Mouse (Mus musculus): ENCODE data around the gene Olfr320. TPM values are rescaled to one million over a fixed set of nuclear protein-coding genes. Genes with fewer than 3 reads are reported as not detected.

Gene Olfr320
- not detected in 2 replicates for polyA plus RNA-seq (2015; fragmentation: Nextera tagmentation; extraction: Ambion mirVana)

DNA sequence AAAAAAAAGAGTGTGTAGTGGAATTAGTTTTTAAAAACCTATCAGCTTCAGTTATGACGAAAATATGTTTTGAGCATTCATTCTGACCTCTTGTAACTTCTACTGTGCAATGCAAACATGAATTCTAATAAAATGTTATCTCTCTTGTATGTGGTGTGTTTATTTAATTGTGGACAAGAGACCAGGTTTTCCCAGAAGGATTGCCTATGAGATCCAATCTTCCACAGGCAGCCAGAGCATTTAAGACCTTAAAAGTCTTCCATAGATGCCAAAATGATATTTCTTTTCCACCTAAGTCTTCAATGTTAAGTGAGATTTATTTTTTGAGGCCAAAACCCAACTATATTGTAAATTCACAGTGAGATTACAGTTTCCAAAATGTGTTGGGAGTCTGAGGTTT, at the start of gene Olfr320:
Gene Olfr320 (plus strand): TSS at position 301 of the 400 bp plus-strand sequence.
- no peaks in the 10 kb centered on the region for H3K27me3 ChIP-seq
- no peak for ATAC-seq (ENCODE audit: insufficient read depth)
- H3K9me3 ChIP-seq (replicated peaks), result no peaks in the 10 kb centered on the region
- H3K36me3 ChIP-seq (replicated peaks), result no peaks in the 10 kb centered on the region
- H3K4me2 ChIP-seq, result no peak within 1 kb of the TSS
- H3K27ac ChIP-seq (replicated peaks), result no peak within 1 kb of the TSS
- H3K9ac ChIP-seq, result no peak within 1 kb of the TSS
- no peak within 1 kb of the TSS for H3K4me3 ChIP-seq (replicated peaks)
- H3K4me1 ChIP-seq (replicated peaks), result no peaks in the 10 kb centered on the region
- 53% methylated on average over 1 of the region's 1 CpGs for WGBS (ENCODE audit: insufficient replicate concordance)

DNA sequence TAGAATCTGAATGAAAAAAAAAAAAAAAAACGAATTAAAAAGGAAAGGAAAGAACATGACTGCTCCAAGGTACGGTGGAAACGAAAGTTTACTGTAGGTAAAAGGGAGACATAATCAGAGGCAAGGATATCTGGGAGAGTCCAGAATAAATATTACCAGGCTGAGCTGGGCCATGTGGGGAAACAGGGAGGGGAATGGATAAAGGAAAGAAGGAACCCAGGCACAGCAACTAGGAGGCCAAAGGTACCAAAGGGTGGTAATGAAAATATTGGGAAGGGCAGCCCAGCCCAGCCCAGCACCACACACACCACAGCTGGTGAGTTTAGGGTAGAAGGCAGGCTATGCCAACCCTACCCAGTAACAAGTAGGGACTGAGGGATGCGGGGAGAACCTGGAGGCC, 46.0 kb upstream of the Olfr320 start:
- H3K27me3 ChIP-seq, result peaks cover 2% of the 10 kb centered on the region; the same call in 1 of the 2 replicates
- H3K9ac ChIP-seq, result no peak overlapping the region
- H3K36me3 ChIP-seq (replicated peaks), result no peaks in the 10 kb centered on the region
- no peak overlapping the region for H3K4me2 ChIP-seq
- no peak for ATAC-seq (ENCODE audit: insufficient read depth)
- H3K4me3 ChIP-seq (replicated peaks), result no peak overlapping the region
- H3K9me3 ChIP-seq (replicated peaks), result no peaks in the 10 kb centered on the region
- WGBS (ENCODE audit: insufficient replicate concordance), result 56% methylated on average over 4 of the region's 4 CpGs
- peaks cover 29% of the 10 kb centered on the region for H3K4me1 ChIP-seq (replicated peaks)
- no peak overlapping the region for H3K27ac ChIP-seq (replicated peaks)

DNA sequence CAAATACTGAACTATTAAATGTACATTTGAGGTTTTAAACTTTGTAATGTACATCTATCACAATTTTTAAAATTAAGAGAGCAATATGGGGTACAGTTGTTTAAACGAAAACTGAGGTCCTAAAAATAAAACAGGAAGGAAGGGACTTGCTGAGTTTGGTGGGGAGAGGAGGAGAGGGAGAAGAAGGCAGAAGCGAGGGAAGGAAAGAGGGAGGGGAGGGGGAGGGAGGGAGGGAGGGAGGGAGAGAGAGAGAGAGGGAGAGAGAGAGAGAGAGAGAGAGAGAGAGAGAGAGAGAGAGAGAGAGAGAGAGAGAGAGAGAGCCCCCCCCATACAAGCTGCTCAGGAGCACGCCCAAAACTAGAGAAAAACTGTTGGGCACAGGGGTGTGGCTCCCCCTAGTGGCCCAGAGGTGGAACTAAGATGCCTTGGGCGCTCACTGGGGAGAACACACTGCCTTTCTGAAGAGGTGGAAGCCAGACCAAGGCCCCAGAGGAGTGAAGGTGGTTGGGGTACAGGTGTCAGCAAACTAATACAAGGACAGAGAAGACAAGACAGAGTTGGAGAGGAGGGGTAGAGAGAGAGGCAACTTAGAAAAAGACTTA, 44.4 kb upstream of the Olfr320 start:
- Histone ChIP-seq H3K27me3 (peaks cover 11% of the 10 kb centered on the region; the same call in 1 of the 2 replicates), H3K4me1 (replicated peaks) (peaks cover 38% of the 10 kb centered on the region)
- WGBS (ENCODE audit: insufficient replicate concordance), result 10% methylated on average over 3 of the region's 4 CpGs

DNA sequence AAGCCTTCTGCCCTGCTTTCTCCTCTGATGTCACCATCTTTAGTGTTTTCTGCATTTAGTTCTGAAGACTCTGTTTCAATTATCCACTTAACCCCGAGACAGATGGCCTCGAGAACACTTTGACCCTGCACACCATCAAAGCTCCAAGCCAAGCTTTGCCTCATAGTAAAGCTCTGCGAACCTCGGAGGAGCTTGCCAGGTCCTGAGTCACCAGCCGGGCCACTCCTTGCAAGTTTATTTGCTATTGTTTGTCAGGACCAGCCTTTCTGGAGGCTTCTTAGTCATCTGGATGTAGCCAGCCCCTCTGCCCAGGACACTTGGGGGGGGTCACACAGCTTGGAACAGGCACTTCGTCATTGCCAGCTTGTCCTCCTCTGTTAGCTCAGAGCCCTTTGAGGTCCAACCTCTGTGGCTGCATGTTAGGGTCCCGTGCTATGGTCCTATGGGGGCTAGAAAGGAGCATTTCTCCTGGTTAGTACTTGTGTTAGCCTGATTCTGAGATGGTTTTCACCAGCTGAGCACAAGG, 42.7 kb upstream of the Olfr320 start:
- Histone ChIP-seq H3K27ac (replicated peaks) (peak overlapping the region; percentile 99; the same call in 1 of the 2 replicates), H3K36me3 (replicated peaks) (peaks cover 6% of the 10 kb centered on the region), H3K9ac (no peak overlapping the region), H3K9me3 (replicated peaks) (no peaks in the 10 kb centered on the region), H3K4me1 (replicated peaks) (peaks cover 51% of the 10 kb centered on the region), H3K27me3 (peaks cover 11% of the 10 kb centered on the region; the same call in 1 of the 2 replicates), H3K4me3 (replicated peaks) (no peak overlapping the region), H3K4me2 (no peak overlapping the region)
- 72% methylated on average over 7 of the region's 7 CpGs for WGBS (ENCODE audit: insufficient replicate concordance)
- ATAC-seq (ENCODE audit: insufficient read depth), result no peak

More for the DNA sequence above, 44.4 kb upstream of the Olfr320 start:
- Histone ChIP-seq H3K9ac (peak overlapping the region; percentile 27; the same call in 1 of the 2 replicates), H3K27ac (replicated peaks) (no peak overlapping the region), H3K9me3 (replicated peaks) (no peaks in the 10 kb centered on the region), H3K36me3 (replicated peaks) (no peaks in the 10 kb centered on the region), H3K4me3 (replicated peaks) (no peak overlapping the region), H3K4me2 (no peak overlapping the region)
- ATAC-seq (ENCODE audit: insufficient read depth), result no peak

DNA sequence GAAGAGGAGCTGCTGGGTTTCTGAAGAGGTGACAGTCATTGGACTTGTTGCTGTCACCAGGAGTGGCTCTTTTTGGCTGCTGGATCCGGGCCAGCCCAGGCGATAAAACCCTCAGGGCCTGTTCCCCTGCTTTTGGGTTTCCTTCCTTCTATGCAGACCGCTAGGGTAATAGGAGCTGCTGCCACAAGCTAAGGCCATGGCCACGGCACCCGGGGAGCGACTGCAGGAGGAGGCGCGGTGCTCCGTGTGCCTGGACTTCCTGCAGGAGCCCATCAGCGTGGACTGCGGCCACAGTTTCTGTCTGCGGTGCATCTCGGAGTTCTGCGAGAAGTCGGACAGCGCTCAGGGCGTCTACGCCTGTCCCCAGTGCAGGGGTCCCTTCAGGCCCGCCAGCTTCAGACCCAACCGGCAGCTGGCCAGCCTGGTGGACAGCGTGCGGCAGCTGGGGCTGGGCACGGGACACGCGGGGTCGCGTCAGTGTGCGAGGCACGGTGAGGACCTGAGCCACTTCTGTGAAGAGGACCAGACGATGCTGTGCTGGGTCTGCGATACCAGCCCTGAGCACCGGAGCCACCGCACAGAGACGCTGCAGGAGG, 40.5 kb upstream of the Olfr320 start, which contains the start of gene Trim58:
Gene Trim58 (plus strand): TSS at position 194 of the 596 bp plus-strand sequence.
- peak within 1 kb of the TSS; percentile 75 for H3K4me3 ChIP-seq (replicated peaks)
- H3K4me2 ChIP-seq, result peak within 1 kb of the TSS; percentile 79
- H3K27me3 ChIP-seq, result peaks cover 11% of the 10 kb centered on the region; the same call in 1 of the 2 replicates
- peaks cover 25% of the 10 kb centered on the region for H3K36me3 ChIP-seq (replicated peaks)
- H3K9me3 ChIP-seq (replicated peaks), result no peaks in the 10 kb centered on the region
- H3K27ac ChIP-seq (replicated peaks), result peak within 1 kb of the TSS; percentile 99
- peak; percentile 32 for ATAC-seq (ENCODE audit: insufficient read depth)
- peaks cover 56% of the 10 kb centered on the region for H3K4me1 ChIP-seq (replicated peaks)
- peak within 1 kb of the TSS; percentile 94 for H3K9ac ChIP-seq
- 1% methylated on average over 34 of the region's 34 CpGs for WGBS (ENCODE audit: insufficient replicate concordance)

DNA sequence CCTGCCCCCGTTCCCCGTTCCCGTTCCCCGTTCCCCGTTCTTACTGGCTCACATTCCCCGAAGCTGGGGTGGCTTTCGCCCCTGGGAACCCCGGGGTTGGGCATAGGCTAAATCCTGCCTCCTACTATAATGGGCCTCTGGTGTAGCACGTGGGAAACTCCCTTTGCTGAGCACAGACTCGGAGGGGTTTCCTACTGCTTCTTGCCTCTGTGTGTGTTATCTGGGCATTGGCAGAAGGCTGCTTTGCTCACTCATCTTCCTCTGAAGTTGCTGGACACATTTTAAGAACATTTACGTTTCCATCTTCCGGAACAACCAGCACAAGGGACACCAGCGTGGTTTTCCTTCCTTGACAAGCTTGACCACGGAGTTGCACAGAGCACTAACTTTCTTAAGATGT, 39.8 kb upstream of the Olfr320 start:
- H3K4me1 ChIP-seq (replicated peaks), result peaks cover 53% of the 10 kb centered on the region
- peak overlapping the region; percentile 75 for H3K4me3 ChIP-seq (replicated peaks)
- H3K9me3 ChIP-seq (replicated peaks), result no peaks in the 10 kb centered on the region
- peaks cover 11% of the 10 kb centered on the region; the same call in 1 of the 2 replicates for H3K27me3 ChIP-seq
- peak overlapping the region; percentile 94 for H3K9ac ChIP-seq
- peak overlapping the region; percentile 79 for H3K4me2 ChIP-seq
- peaks cover 32% of the 10 kb centered on the region for H3K36me3 ChIP-seq (replicated peaks)
- H3K27ac ChIP-seq (replicated peaks), result peak overlapping the region; percentile 99
- 5% methylated on average over 14 of the region's 14 CpGs for WGBS (ENCODE audit: insufficient replicate concordance)
- peak; percentile 81 for ATAC-seq (ENCODE audit: insufficient read depth)

DNA sequence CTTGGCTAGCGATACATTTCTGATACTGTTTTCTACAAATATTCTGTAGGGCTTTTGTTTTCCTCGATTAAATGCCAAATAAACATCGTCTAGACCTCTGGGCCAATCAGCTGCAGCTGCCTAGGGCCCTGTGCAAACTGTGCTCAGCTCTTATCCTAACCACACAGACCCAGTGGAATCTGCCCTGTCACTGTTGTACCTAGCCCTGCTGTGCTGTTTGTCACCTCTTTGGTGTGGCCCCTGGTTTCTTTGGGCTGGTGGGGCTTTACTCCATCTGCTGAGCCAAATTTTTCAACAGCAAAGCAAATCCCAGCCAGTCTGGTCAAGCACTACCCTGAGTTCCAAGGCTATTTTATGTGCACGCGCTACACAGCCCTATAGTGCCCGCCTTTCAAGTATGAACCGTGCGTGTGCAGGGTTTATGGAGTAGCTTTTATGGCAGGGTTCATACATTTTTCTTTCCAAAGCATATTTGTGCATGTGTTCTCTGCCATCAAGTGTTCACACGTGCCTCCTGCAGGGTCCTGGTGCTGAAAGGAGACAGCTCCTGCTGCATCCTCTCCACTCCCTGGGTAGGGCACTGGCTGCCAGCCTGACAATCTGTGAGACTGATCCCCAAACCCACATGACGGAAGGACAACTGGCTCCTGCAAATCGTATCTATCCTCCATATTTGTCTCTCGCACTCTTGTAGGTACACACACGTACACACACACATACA, 39.1 kb upstream of the Olfr320 start:
- Histone ChIP-seq H3K27me3 (peaks cover 11% of the 10 kb centered on the region; the same call in 1 of the 2 replicates), H3K36me3 (replicated peaks) (peaks cover 39% of the 10 kb centered on the region), H3K4me1 (replicated peaks) (peaks cover 50% of the 10 kb centered on the region), H3K9ac (peak overlapping the region; percentile 94), H3K4me3 (replicated peaks) (peak overlapping the region; percentile 75), H3K4me2 (peak overlapping the region; percentile 79), H3K9me3 (replicated peaks) (no peaks in the 10 kb centered on the region), H3K27ac (replicated peaks) (peak overlapping the region; percentile 99)
- 29% methylated on average over 13 of the region's 13 CpGs for WGBS (ENCODE audit: insufficient replicate concordance)
- peak; percentile 98 for ATAC-seq (ENCODE audit: insufficient read depth)

DNA sequence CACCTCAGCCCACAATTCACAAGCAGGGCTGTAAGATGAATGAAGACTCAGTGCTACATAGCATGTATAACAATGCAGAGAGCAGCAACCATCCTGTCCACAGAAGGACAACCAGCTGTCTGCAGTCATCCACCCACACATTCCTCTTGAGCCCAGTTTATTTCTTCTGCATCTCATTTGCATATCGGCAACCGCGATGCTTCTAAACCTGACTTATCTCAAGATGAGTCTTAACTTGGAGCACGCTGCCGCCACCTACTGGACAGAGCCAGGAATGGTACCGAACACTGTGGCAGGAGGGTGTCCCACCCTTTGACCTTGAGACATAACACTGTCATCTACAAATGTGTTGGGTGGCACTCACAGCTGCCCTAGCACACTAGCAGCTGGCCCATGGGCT, 37.5 kb upstream of the Olfr320 start:
- peak overlapping the region; percentile 79 for H3K4me2 ChIP-seq
- peak overlapping the region; percentile 75 for H3K4me3 ChIP-seq (replicated peaks)

DNA sequence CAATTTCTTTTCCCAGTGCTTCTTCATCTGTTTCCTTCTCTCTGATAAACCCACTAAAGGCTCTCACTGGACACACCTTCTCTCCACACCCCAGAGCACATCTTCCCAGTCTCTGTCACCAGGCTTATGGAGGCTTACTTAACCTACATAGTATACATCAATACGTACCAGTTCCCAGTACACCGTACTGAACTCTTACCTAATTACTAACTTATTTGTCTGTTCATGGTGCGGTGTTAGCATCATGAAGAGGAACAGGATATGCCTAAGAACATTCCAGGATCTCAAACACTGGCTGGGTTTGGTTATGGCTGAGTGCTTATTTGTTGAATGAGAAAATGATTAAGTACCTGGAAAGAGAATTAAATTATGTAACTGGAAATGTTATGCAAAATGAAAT, 25.7 kb upstream of the Olfr320 start:
- H3K9me3 ChIP-seq (replicated peaks), result no peaks in the 10 kb centered on the region
- WGBS (ENCODE audit: insufficient replicate concordance), result 86% methylated on average over 3 of the region's 3 CpGs
- no peak overlapping the region for H3K9ac ChIP-seq
- H3K4me2 ChIP-seq, result no peak overlapping the region
- no peaks in the 10 kb centered on the region for H3K27me3 ChIP-seq
- no peak overlapping the region for H3K4me3 ChIP-seq (replicated peaks)
- H3K36me3 ChIP-seq (replicated peaks), result peaks cover 28% of the 10 kb centered on the region
- no peaks in the 10 kb centered on the region for H3K4me1 ChIP-seq (replicated peaks)
- H3K27ac ChIP-seq (replicated peaks), result no peak overlapping the region
- no peak for ATAC-seq (ENCODE audit: insufficient read depth)

More for the DNA sequence above, 37.5 kb upstream of the Olfr320 start:
- ATAC-seq (ENCODE audit: insufficient read depth), result no peak
- Histone ChIP-seq H3K27ac (replicated peaks) (peak overlapping the region; percentile 99), H3K9ac (peak overlapping the region; percentile 47; the same call in 1 of the 2 replicates), H3K9me3 (replicated peaks) (no peaks in the 10 kb centered on the region), H3K4me1 (replicated peaks) (peaks cover 41% of the 10 kb centered on the region), H3K36me3 (replicated peaks) (peaks cover 55% of the 10 kb centered on the region), H3K27me3 (0 out of 2 replicates have a peak, but pooled peaks cover 9% of the 10 kb centered on the region)
- WGBS (ENCODE audit: insufficient replicate concordance), result 20% methylated on average over 6 of the region's 6 CpGs

DNA sequence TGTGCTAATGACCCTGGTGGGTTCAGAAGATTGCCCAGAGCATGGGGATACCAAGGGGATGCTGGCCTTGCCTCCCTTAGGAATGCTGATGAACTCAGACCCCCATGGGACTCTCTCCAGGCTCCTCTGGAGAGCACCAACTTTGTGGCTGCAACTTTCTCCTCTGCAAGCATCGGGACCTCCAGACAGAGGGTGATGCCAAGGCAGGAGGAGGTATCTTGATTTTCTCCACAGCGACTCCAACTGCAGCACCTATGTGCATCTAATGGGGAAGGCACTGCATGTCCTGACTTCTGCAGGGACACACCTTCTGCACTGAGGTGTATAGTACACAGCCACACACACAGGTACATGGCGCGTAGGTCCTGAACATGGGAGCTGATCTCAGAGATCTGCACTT, 22.3 kb upstream of the Olfr320 start, which contains the start of gene Olfr322:
Gene Olfr322 (plus strand): TSS at position 187 of the 400 bp plus-strand sequence.
- H3K9ac ChIP-seq, result no peak within 1 kb of the TSS
- H3K4me2 ChIP-seq, result no peak within 1 kb of the TSS
- no peaks in the 10 kb centered on the region for H3K27me3 ChIP-seq
- no peak within 1 kb of the TSS for H3K4me3 ChIP-seq (replicated peaks)
- WGBS (ENCODE audit: insufficient replicate concordance), result 72% methylated on average over 4 of the region's 4 CpGs
- no peaks in the 10 kb centered on the region for H3K4me1 ChIP-seq (replicated peaks)
- no peaks in the 10 kb centered on the region for H3K36me3 ChIP-seq (replicated peaks)
- H3K27ac ChIP-seq (replicated peaks), result no peak within 1 kb of the TSS
- no peaks in the 10 kb centered on the region for H3K9me3 ChIP-seq (replicated peaks)
- no peak for ATAC-seq (ENCODE audit: insufficient read depth)

DNA sequence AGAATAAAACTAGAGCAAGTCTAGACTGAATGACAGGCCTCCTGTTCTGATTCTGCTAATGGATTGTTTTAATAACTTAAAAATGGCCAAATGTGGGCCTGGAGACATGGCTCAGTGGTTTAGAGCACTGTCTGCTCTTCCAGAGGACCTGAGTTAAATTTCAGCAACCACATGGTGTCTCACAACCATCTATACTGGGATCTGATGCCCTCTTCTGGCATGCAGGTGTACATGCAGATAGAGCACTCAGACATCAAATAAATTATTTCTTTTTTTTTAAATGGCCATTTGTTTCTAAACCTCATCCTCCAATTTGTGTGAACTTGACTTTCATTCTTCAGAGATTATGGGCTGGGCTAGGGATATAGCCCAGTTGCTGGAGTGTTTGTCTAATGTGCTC, 11.6 kb upstream of the Olfr320 start:
- Histone ChIP-seq H3K4me3 (replicated peaks) (no peak overlapping the region), H3K4me2 (no peak overlapping the region), H3K9me3 (replicated peaks) (no peaks in the 10 kb centered on the region), H3K27me3 (no peaks in the 10 kb centered on the region), H3K4me1 (replicated peaks) (no peaks in the 10 kb centered on the region), H3K9ac (no peak overlapping the region), H3K36me3 (replicated peaks) (no peaks in the 10 kb centered on the region), H3K27ac (replicated peaks) (no peak overlapping the region)
- ATAC-seq (ENCODE audit: insufficient read depth), result no peak

Data from liver, embryonic 15.5 days (tissue).